Mouse (Mus musculus): ENCODE measurements at regions not wholly inside any gene's neighbourhood (a gene's known extent, or its start where the extent isn't known, plus 50 kb on each side); places are given as distances from the start of the nearest gene placed in this dataset.

DNA sequence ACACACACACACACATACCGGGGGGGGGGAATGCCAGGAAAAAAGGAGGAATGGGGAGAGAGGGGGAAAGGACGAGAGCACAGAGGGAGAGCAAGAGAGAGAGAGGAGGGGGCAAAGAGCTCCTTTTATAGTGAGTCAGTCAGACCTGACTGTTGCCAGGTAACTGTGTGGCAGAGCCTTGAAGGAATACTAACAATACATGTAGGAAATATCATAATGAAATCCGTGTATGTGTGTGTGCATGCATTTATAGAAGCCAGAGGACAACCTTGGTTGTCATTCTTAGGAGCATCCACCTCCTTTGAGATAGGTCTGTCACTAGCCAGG, 127.6 kb upstream of the Med14 start:
- DNase-seq (ENCODE audit: low spot score in 2 of 2): no peak

DNA sequence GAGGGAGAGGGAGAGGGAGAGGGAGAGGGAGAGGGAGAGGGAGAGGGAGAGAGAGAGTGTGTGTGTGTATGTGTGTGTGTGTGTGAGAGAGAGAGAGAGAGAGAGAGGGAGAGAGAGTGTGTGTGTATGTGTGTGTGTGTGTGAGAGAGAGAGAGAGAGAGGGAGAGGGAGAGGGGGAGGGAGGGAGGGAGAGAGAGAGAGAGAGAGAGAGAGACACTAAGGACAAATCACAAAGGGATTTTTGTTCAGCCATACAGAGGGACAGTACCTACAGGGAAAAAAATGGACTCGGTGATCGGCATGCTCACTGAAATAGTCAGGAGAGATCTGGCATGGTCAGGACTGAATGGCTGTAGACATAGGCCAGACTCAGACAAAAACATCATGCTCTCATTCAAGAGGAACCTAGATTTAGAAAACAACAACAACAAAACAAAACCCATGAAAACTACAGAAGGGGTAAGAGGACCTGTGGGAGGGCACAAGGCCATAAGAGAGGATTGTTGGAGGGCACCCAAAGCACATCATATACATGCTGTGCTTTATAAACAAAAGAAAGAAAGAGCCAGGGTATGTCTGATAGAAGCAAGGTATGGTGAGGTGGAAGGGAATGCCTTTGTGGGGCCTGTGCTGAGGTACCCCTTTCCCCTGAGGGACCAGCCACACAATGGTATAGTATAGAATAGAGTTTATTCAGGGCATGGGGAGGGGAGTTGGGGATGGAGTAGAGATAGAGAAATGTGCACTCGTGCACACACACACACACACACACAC, 127.0 kb upstream of the Med14 start:
- DNase-seq (ENCODE audit: low spot score in 2 of 2): no peak

DNA sequence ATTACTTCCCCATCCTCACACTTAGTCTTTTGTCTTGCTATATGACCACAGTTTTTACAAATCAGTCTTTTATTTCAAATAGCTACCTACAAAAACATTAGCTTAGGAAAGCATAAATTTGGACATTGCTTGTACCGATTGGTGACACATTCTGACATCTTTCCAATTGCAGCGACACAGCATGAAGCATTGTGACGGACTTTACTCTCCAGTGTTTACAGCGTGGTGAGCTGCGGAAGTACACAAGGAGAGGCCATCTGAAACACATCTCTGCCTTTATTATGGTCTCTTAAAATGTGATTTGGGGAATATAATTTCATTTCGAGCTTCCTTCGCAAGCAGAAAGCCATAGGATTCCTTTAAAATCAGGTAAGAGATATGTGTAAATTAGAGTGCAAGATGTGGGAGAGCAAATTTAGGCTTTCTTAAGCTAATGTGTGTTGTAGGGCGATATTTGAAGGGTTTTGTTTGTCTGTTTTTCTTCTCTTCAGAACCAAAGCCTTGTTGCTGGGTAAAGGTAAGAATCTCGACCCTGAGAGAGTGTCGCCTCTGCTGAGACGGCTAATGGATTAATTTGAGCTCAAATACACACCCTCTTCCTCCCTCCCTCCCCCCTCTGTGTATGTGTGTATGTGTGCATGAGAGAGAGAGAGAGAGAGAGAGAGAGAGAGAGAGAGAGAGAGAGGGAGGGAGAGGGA, 126.3 kb upstream of the Med14 start:
- DNase-seq (ENCODE audit: low spot score in 2 of 2): no peak

DNA sequence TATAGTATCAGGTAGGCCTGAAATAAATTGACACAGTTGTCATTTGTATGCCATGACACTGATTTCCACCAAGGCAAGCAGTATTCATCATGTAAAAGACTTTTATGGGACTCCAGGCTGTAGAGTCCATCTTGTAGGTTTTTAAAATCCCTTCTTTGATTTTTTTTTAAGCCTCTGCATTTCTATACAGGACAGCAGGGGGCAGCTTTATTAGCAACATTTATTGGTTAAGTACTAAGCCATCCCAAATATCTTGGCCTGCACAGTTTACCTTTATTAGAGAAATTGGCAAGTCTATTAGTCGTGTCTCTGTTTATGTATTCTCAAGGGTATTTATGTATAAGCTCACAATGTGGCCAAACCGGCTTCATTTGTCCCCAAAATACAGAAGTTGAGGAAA, 125.6 kb upstream of the Med14 start:
- DNase-seq (ENCODE audit: low spot score in 2 of 2): no peak

DNA sequence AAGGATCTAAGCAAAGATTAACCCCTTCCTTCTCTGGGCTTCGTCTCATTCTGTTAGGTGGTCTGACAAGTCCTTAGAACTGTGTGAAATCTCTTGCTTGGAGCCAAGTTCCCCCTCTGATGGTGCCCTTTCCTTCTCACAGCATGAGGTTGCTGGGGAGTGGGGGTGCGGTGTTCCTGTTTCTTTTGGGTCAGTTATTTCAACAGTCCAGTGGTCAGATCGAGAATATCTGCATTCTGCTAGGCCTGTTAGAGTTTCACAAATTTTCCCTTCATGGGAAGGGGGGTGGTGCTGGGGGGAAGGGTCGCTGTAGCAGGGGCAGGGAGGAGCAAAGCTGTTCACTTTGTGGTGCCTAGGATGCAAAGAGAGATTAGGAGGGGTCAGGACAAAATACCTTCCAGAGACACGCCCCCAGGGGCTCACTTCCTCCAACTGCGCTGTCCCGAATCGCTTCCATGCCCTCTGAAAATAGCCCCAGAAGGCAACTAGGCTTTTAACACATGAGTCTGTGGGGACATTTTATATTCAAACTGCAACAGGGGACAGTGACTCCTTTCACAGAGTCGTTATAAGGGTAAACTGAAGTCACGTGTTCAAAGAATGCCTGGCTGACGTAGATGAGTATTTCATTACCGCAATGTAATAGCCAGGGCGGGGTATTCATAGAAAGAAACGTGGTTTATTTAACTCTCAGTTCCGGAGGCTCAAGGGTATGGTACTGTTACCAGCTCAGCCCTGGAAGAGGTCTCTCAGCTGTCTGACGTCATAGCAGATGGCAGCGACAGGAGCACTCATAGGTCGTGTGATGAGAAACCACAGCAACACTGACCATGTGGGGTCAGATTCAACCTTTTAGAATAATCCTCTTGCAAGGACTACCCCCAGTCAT, 124.5 kb upstream of the Med14 start:
- DNase-seq (ENCODE audit: low spot score in 2 of 2): no peak

DNA sequence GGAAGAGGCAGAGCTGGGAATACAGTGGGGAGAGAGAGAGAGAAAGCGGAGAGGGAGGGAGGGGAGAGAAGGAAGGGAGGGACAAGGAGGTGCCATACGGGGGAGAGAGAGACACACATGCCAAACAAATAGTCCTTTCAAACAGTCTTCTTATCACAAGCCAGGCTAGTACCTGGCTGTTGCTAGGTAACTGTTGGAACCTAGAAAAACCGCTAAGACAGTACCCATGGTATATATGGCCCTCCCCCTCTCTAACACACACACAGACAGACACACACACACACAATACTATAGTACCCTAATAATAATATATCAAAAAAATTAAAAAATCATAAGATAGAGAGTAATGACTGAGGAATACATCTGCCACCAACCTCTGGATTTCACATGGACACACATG, 117.4 kb upstream of the Med14 start:
- DNase-seq (ENCODE audit: low spot score in 2 of 2): no peak

DNA sequence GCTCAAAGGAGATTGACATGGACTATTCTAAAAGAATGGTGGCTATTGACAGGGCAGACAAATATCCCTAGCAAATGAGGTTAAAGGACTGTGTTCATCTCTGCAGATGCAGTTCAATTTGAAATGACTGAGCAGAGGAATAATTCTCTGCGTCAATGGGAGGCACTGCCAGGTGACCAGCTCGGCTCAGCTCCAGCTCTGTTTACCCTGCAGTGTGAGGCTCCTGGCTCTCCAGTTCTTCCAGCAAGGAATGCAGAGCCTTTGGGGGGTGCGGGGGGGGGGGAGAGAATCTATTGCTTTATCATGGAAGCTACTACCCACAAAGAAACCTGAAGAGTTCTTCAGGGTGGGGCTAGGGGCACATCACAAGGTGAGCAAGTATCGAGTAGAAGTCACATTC, 115.6 kb upstream of the Med14 start:
- no peak for DNase-seq (ENCODE audit: low spot score in 2 of 2)

DNA sequence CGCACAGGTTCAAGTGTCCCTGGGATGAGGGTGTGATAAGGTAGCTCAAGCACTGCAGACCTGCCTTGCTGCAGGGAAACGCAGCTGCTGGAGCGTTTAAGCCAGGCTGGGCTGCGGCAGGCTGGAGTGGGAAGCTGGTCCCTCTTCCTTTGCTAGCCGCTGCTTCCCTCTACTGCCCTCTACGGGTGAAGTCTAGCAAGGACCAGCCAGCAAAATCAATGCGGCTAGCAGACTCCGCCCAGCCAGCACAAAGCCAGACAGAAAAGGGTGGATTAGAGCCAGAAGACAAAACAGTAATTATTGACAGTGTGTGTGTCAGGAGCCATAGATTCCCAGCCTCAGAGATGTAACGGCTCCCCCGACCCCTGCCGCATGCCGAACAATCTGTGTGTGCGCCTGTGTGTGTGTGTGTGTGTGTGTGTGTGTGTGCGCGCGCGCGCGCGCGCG, 111.8 kb upstream of the Med14 start:
- DNase-seq (ENCODE audit: low spot score in 2 of 2): peak; percentile 62 to 72

DNA sequence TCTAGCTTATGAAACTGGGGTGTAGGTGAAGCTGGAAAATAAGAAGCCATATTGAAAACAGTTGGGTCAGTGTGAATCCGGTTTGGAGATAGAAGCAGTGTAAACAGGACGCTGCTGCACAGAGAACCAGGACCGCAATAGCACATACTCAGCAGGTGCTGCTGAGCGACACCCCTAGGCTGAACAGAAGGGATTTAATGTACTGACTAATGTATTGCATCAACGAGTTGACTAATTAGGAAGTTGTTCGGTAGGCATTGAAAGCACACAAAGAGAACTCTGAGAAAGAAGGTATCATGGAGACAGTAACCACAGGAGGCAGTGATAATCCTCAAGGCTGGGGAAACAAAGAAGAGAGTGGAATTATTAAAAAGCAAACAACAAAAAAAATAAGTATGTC, 111.4 kb upstream of the Med14 start:
- no peak for DNase-seq (ENCODE audit: low spot score in 2 of 2)

DNA sequence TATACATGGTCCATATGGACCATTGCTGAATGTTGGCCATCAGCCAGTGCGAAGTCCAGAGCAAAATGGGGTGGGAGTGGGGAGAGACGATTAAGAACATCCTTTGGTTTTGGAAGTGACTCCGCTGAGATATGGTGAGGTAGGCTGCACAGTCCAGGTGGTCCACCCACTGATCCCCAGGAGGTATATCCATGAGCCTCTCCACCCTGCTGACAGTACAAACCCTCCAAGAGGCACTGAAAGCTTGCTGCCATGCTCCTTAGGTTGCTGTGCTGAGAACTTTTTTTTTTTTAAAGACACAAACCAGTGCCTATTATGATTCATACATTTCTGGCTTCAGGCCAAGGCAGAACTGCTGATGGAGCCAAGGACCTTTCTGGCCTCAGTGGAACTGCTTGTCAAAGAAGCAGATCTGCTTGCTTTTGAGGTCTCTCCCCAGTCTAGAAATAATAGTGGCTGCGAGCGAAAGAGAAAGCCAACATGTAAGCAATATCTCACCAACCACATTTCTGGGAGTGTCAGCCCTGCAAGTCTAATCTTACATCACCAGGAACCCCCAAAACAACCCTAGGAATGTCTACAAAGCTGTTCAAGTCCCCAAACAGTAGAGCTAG, 105.1 kb upstream of the Med14 start:
- DNase-seq (ENCODE audit: low spot score in 2 of 2): no peak

DNA sequence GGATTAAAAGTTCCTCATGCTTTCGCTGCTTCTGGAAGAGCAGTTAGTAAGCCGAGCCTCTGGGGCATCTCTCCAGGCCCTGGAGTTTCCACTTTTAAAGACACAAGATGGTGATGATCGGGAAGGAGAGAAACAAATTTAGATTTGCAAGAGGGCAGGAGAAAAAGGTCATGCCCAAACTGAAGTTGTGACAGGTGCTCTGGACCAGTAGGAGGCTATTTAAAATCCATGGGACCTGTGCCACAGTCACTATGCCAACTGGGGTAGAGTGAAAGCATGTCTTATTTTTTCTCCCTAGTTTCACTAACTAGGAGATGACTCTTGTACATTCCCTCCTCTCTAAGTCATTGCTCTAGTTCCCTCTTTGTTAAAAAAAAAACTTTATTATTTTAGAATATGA, 104.3 kb upstream of the Med14 start:
- no peak for DNase-seq (ENCODE audit: low spot score in 2 of 2)

DNA sequence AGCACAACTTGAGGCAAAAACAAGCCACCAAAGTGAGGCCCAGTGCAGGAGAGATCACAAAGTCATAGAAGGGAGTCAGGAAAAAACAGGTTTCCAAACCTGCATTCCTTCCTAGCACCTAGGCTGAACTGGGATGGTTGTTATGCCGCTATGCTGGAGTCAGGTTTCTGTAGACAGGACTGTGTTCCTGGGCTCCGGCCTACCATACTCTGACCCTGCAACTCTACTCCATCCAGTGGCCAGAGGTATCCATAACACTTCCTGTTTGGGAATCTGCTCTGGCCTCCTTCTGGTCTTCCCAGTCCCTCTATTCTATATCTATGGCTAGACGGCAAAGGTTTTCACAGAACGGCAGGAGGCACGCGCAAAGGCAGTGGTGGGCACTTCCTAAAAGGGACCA, 98.3 kb upstream of the Med14 start:
- no peak for DNase-seq (ENCODE audit: low spot score in 2 of 2)

DNA sequence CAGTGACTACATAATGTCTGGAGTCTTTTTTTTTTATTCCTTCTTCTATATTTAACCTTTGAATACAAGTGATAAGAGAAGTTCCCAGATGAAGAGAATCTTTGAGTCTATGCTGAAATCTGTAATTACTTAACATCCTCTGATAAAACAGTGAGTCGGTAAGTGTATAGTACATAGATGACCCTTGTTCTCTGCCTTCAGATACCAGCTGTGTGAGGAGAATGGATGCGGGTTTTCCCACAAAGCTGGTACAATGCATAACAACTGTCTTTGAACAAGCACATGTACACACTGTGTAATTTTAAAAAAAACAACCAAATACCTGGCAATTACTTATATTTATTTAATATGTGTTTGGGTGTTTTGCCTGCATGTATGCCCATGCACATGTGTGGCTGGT, 96.9 kb upstream of the Med14 start:
- DNase-seq (ENCODE audit: low spot score in 2 of 2): no peak

DNA sequence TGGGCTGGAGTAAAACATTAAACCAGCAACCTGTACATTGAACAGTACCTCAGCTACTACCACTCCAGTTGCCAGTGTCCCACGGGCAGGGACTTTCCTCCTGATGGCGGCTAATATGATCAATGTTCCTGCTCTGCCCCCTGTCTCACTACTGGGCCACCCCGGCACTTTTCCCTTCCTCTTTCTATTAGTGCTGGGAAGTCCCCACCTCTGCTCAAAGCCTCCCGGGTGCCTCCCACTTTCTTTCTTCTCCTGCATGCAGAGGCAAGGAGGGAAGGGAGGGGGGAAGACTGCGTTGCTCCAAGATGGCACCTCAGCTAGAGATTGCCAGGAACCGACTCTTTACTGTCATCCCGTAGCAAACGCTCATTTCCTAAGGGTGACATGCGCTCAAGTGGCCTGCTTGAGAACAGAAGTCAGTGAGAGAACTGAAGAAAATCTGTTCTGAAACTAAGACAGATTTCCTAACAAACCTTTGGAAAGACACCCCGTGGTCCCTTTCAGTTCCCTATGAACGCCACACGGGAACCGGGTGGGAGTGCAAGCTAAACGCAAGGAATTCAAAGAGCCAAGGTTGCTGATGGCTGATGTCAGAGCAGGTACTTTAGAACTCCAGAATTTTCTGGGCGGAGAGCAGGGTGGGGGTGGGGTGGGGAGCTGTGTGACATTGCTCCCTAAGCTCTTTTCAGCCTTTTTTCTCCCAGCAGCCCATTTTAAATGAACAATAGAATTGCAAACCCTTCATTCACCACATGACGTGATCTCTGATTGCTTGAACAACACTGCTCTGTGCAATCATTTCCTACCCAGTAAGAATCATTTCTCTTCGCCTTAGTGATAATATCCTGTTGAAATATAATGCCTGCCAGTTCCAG, 96.2 kb upstream of the Med14 start:
- peak; percentile 18 to 38 for DNase-seq (ENCODE audit: low spot score in 2 of 2)

DNA sequence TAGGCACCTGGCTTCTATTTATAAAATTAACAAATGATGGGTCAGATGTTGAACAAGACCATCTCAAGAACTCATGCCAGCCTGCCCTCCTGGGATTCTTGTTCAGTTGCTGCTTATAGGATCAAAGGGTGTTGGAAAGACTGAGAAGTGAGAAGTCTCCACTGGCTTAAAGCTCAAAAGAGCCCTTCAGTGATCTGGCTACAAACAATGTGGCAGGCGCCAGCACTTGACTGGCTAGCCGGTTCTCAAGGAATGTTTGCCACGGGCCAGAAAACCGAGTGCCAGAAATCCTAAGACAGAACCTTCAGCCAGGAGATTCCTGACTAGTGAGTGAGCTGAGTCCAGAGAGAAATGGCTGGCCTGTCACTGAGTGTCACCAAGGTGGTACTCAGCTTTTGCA, 93.6 kb upstream of the Med14 start:
- DNase-seq (ENCODE audit: low spot score in 2 of 2): no peak

DNA sequence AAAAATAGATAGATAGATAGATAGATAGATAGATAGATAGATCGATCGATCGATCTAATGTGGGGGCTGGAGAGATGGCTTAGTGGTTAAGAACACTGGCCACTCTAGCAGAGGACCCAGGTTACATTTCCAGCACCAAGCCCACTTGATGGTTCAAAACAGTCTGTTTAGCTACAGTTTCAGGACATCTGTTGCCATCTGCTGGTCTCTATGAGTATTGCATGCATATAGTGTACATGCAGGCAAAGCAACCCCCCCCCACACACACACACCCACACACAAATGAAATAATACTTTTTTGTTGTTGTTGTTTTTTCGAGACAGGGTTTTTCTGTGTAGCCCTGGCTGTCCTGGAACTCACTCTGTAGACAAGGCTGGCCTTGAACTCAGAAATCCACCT, 89.8 kb upstream of the Med14 start:
- no peak for DNase-seq (ENCODE audit: low spot score in 2 of 2)

DNA sequence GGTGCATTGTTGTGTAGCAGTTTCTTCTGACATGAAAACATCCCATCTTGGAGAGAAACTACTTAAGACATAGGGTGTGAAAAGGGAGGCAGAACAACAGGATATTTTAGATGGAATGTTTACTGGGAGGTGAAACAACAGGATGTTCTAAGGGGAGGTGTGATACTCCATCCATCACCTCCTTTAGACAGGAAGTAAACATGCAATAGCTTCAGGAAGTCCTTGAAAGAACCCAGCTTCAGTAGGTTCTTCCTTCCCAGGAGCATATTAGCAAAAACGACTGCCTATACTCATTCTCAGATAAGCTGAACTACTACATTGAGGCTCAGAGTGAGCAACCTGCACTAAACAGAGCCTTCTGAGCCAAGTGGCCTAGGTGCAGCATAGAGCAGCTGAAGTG, 82.6 kb upstream of the Med14 start:
- no peak for DNase-seq (ENCODE audit: low spot score in 2 of 2)

DNA sequence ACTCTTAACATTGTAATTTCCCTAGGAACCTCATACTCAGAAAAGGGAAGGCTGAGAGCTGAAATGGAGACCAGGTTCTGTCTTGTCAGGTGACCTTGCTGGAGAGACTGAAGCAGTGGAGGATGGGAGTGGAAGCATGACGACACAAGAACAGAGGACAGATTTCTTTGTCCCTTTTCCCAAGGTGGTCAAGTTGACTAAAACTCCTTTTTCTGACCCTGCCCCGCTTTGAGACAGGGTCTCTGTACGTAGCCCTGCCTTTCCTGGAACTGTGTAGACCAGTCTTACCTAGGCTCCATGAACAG, 79.1 kb upstream of the Med14 start:
- no peak for DNase-seq (ENCODE audit: low spot score in 2 of 2)

DNA sequence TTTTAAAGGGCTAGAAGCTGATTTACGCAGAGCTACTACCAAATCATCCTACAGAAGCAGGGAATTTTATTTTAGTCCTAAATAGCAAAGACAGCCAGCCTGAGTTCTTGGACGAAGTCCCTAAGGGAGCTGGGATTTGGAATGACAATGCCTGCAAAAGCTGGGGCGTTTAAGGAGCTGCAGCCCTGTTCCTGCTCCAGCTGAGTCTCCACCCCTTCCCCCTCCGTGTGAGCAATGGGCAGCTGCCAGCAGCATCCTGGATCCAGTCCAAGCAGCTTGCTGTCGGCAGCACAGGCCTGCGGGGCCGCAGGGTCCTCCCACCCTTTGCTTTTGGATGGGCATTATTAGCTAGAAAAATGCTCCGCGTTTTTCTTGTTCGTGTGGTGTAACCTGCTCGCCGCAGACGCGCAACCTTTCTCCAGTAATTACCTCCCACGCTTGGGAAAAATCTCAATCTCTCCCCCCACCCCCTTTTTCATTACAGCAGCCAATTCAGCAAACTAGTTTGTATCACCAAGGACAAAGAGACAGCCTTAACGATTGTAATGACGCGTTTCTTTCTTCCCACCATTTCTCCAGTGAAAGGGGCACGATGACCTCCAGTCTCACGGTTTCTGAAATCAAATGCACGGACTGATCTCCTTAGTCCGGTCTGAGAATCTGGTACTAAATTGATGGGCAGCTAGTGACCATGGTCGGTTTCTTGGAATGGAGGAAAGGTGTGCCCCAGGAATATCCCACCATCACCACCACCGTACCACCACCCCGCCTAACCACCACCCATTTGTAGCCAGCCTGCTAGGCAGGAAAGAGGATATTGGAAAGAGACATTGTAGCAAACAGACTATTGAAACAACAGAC, 78.5 kb upstream of the Med14 start:
- peak; percentile 68 to 75 for DNase-seq (ENCODE audit: low spot score in 2 of 2)

DNA sequence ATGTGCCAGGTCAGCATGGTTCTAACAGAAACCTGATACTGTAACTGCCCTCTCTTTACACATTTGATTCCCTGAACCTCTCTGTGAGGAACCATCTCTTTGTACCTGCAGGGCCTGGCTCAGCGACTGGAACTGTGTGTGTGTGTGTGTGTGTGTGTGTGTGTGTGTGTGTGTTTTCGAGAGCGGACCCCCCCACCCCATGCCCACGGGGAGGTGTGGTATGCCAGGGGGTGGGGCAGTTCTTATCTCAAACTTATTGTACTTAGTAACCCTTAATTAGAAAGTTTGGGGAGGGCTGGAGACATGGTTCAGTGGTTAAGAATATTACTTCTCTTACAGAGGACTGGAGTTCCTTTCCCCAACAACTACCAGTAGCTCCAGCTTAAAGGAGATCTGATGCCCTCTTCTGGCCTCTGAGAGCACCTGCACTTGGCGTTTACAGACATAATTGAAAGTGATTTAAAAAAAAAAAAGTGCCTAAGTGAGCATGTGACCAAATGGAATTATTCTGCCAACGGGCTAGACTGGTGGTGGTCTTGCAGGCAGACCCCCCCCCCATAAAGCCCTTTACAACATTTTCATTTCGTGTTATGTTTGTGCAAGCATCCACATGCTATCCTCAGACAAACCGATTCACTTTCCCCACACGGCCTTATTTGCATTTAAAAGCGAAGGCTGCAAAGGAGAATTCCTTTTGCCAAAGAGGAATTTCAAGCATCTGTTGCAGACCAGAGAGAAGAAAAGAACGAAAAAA, 77.7 kb upstream of the Med14 start:
- peak; percentile 7 to 10 for DNase-seq (ENCODE audit: low spot score in 2 of 2)
